8 mouse cellular contexts compared by ENCODE assay signal in the genomic region with DNA sequence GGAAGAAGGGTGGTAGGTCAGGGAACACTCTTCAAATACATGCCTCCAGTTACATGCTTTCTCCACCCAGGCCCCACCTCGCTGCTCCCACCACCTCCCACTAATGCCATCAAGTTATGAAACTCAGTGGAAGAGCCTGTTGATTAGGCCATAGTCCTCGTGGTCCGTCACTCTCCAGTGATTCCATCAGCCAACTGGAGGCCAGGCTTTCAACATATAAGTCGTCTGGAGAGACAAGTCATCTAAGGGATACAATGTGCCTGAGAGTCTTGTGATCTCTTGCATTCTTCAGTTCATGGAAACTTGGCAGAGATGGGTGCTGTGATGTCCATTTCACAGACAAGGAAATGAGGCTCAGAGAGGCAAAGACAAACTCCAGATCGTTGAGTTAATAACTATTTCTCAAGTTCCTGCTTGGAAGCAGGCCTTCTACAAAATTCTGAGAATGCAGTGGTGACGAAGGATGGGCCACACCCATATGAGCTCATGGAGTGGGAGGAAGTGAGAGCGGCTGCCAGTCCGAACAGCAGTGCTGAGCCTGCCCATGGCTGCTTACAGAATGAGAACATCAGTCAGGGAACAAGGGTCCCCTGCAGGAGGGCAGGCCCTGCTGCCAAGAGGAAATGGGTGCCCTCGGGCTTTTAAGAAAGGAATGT. TPM values are rescaled to one million over a fixed set of nuclear protein-coding genes. Genes with fewer than 3 reads are reported as not detected.
DNase-seq lines count a peak whose midpoint lies in the region; ATAC-seq and TF ChIP-seq lines count a peak whose summit lies in the region.

No protein-coding gene starts in this region.

- no peak for TF ChIP-seq CTCF in embryonic fibroblast, embryonic 13.5 days (IDR thresholded peaks at IDR 0.05; ENCODE audit: borderline replicate concordance, insufficient read depth, low read length)
- TF ChIP-seq CTCF in stomach, postnatal 0 days (IDR thresholded peaks at IDR 0.05; ENCODE audit: low read depth): peak; percentile 4; the same call in 1 of the 2 replicates

- H3K4me2 ChIP-seq in intestine, embryonic 14.5 days (ENCODE audit: low read length): no peak overlapping the region
- no peak overlapping the region for H3K4me2 ChIP-seq in stomach, postnatal 0 days (replicated peaks; ENCODE audit: low read depth)
- no peak overlapping the region for H3K4me2 ChIP-seq in forebrain, embryonic 14.5 days (ENCODE audit: low read length)

- peak; percentile 63 for TF ChIP-seq EP300 in stomach, postnatal 0 days (optimal IDR thresholded peaks at IDR 0.05)

- H3K27ac ChIP-seq in embryonic fibroblast, embryonic 13.5 days (ENCODE audit: insufficient read depth, low read length): peak overlapping the region; percentile 91
- H3K27ac ChIP-seq in intestine, embryonic 14.5 days (ENCODE audit: low read depth): no peak overlapping the region
- H3K27ac ChIP-seq in stomach, postnatal 0 days (replicated peaks): peak overlapping the region; percentile 84
- no peak overlapping the region for H3K27ac ChIP-seq in forebrain, embryonic 14.5 days (ENCODE audit: low read depth, low read length)

- H3K9me3 ChIP-seq in intestine, embryonic 14.5 days (ENCODE audit: control insufficient read depth, low read length): no peaks in the 10 kb centered on the region
- no peaks in the 10 kb centered on the region for H3K9me3 ChIP-seq in stomach, postnatal 0 days (ENCODE audit: control insufficient read depth, low read length)
- H3K9me3 ChIP-seq in forebrain, embryonic 14.5 days (replicated peaks; ENCODE audit: control insufficient read depth, low read length): no peaks in the 10 kb centered on the region

- H3K9ac ChIP-seq in intestine, embryonic 14.5 days (ENCODE audit: low read length): no peak overlapping the region
- no peak overlapping the region for H3K9ac ChIP-seq in stomach, postnatal 0 days (ENCODE audit: low read length)
- H3K9ac ChIP-seq in forebrain, embryonic 14.5 days (ENCODE audit: low read length): no peak overlapping the region

- WGBS in intestine, embryonic 14.5 days: 60% methylated on average over 9 of the region's 9 CpGs
- 23% methylated on average over 9 of the region's 9 CpGs for WGBS in stomach, postnatal 0 days
- 79% methylated on average over 9 of the region's 9 CpGs for WGBS in forebrain, embryonic 14.5 days

- peaks cover 10% of the 10 kb centered on the region for H3K4me1 ChIP-seq in embryonic fibroblast, embryonic 13.5 days (ENCODE audit: control insufficient read depth, insufficient read depth, low read length)
- no peaks in the 10 kb centered on the region for H3K4me1 ChIP-seq in intestine, embryonic 14.5 days (replicated peaks; ENCODE audit: control insufficient read depth, insufficient read depth, low read length)
- H3K4me1 ChIP-seq in stomach, postnatal 0 days (replicated peaks; ENCODE audit: control insufficient read depth, insufficient read depth): no peaks in the 10 kb centered on the region; the same call in 1 of the 2 replicates
- H3K4me1 ChIP-seq in forebrain, embryonic 14.5 days (ENCODE audit: control insufficient read depth, insufficient read depth, low read length): no peaks in the 10 kb centered on the region

- H3K4me3 ChIP-seq in embryonic fibroblast, embryonic 13.5 days (ENCODE audit: insufficient read depth, low read length): no peak overlapping the region
- no peak overlapping the region for H3K4me3 ChIP-seq in intestine, embryonic 14.5 days (ENCODE audit: low read depth, low read length)
- no peak overlapping the region for H3K4me3 ChIP-seq in stomach, postnatal 0 days (ENCODE audit: low read depth, low read length)
- H3K4me3 ChIP-seq in forebrain, embryonic 14.5 days (ENCODE audit: low read depth, low read length): no peak overlapping the region

- peak; percentile 28 for DNase-seq in cerebellum, adult 9-11 months
- DNase-seq in cerebellum, postnatal 14 days: no peak
- DNase-seq in A20 (ENCODE audit: low read depth, low spot score): peak; percentile 24
- DNase-seq in intestine, embryonic 14.5 days (ENCODE audit: low spot score): peak; percentile 58
- DNase-seq in lung, postnatal 14 days: peak; percentile 81
- DNase-seq in stomach, postnatal 0 days (ENCODE audit: low spot score): peak; percentile 82
- no peak for DNase-seq in forebrain, embryonic 14.5 days (ENCODE audit: low spot score)

- peak; percentile 28; the same call in 1 of the 2 replicates for TF ChIP-seq POLR2A in embryonic fibroblast, embryonic 13.5 days (IDR thresholded peaks at IDR 0.05; ENCODE audit: low read depth, low read length)

- peaks cover 17% of the 10 kb centered on the region; the same call in 1 of the 2 replicates for H3K36me3 ChIP-seq in intestine, embryonic 14.5 days (ENCODE audit: control insufficient read depth, insufficient read depth, low read length)
- H3K36me3 ChIP-seq in stomach, postnatal 0 days (ENCODE audit: control insufficient read depth, insufficient read depth, low read length): no peaks in the 10 kb centered on the region
- H3K36me3 ChIP-seq in forebrain, embryonic 14.5 days (ENCODE audit: control insufficient read depth, insufficient read depth, low read length): peaks cover 11% of the 10 kb centered on the region

- H3K27me3 ChIP-seq in intestine, embryonic 14.5 days (replicated peaks; ENCODE audit: control insufficient read depth, insufficient read depth, low read length): no peaks in the 10 kb centered on the region
- no peaks in the 10 kb centered on the region for H3K27me3 ChIP-seq in stomach, postnatal 0 days (ENCODE audit: control insufficient read depth, insufficient read depth, low read length)
- no peaks in the 10 kb centered on the region for H3K27me3 ChIP-seq in forebrain, embryonic 14.5 days (replicated peaks; ENCODE audit: control insufficient read depth, insufficient read depth, low read length)

- no peak for ATAC-seq in intestine, embryonic 14.5 days (replicated peaks; ENCODE audit: low FRiP score, low TSS enrichment, low read depth)
- ATAC-seq in stomach, postnatal 0 days (ENCODE audit: low FRiP score, low TSS enrichment): peak; percentile 97
- no peak for ATAC-seq in forebrain, embryonic 14.5 days

RNA-seq across cellular contexts. Expression of a gene that starts 40.6 kb away (rescaled TPM):
- 19.3 and 26.0 TPM in 2 replicates for polyA plus RNA-seq in embryonic fibroblast, embryonic 13.5 days (2011; ENCODE audit: insufficient read length, low read depth, missing spikeins)
- 28.0 and 29.9 TPM in 2 replicates for polyA plus RNA-seq in intestine, embryonic 14.5 days (2014; fragmentation: Nextera tagmentation; extraction: Ambion mirVana)
- 13.2 and 14.7 TPM in 2 replicates for polyA plus RNA-seq in stomach, postnatal 0 days (2015; fragmentation: Nextera tagmentation; extraction: Ambion mirVana)
- polyA plus RNA-seq in forebrain, embryonic 14.5 days (2014; fragmentation: Nextera tagmentation; extraction: Ambion mirVana): 24.8 and 31.0 TPM in 2 replicates

Comparison
In these comparisons a context has a peak if more than half of its experiments do, and no peak if none do; other contexts are left out.
1. DNase-seq: peak in cerebellum, adult 9-11 months (single experiment), A20 (single experiment), intestine, embryonic 14.5 days (single experiment), lung, postnatal 14 days (single experiment) and stomach, postnatal 0 days (single experiment); none in cerebellum, postnatal 14 days (0 of 2) and forebrain, embryonic 14.5 days (single experiment).
2. H3K27ac ChIP-seq: peak in embryonic fibroblast, embryonic 13.5 days (single experiment) and stomach, postnatal 0 days (single experiment); none in intestine, embryonic 14.5 days (single experiment) and forebrain, embryonic 14.5 days (single experiment).